Mouse (Mus musculus) adrenal gland, postnatal 14 days (tissue): ENCODE data around the gene Nup54. TPM values are rescaled to one million over a fixed set of nuclear protein-coding genes. Genes with fewer than 3 reads are reported as not detected.
A peak's percentile ranks its signal among the peaks of the same experiment; 100 is the strongest.

Experiments
- DNase-seq: peaks from one replicate; pipeline ENCODE4 v3.0.0; 2021; ENCODE audit warnings: mixed read lengths
- long read RNA-seq, 2 experiments: library from polyadenylated mRNA; stranded (forward); transcript quantifications; one replicate each; pipeline ENCODE4 v2.0.0; 2021
- total RNA-seq: library from RNA; stranded (reverse); gene quantifications from 2 replicates; pipeline ENCODE4 v1.2.3, GENCODE M21; 2021

Nup54 gene
- total RNA-seq = 37.2 and 42.1 TPM in 2 replicates
- long read RNA-seq, experiment 1, transcript Nup54-201 (12 exons, 2,352 nt) = major isoform, 28 of 39 reads
- long read RNA-seq, experiment 1, partial matches to known transcripts = 2 of 39 reads
- long read RNA-seq, experiment 1, other reads (novel, unspliced or antisense) = 9 of 39 reads
- long read RNA-seq, experiment 2, transcript Nup54-201 (12 exons, 2,352 nt) = major isoform, 17 of 22 reads
- long read RNA-seq, experiment 2, partial matches to known transcripts = 1 of 22 reads
- long read RNA-seq, experiment 2, other reads (novel, unspliced or antisense) = 4 of 22 reads

DNA sequence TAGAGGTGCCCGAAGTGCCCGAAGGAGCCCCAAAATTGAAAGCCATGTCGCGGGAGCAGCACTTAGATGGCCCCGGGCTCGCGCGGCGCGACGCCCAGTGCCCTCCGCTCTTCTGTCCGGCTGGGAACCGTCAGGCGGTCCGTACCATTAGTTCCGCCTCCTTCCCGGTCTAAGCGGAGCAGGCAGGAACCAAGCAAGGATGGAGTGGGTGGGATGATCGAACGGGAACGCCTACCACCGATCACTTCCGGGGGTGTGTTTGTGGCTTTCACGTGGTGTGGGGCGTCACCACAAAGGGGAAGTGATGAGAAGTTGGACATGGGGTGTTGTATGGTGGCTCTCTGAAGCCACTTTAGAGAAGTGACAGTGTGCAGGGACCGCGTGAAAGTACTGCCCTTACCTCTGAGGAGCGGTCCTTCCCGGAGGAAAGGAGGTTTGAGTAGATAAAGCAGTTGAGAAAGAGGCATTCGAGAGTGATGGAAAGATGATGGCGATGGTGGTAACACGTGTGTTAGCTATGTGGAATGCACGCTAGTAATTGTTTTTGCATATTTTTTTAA is at the start of gene Nup54:
Gene Nup54 (minus strand): TSS at position 195 of the 560 bp plus-strand sequence.
- peak; percentile 97 for DNase-seq

DNA sequence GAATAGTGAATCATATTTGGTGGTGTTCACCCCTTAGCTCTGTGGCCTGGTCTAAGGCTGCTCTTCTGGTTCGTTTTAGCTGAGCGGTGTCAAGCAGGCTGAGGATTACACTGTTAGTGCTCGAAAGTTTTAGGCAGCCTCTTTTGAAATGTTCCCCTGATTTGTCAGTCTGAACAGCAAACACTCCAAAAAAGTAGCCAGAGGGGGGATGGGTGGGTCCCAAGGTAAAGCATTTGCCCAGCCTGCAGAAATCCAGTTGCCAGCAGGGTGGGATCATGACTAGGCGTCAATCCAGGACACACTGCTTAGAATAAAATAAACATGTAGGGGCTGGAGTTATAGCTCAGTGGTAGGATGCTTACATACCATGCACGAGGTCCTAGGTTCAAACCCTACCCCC is 37.8 kb upstream of the Nup54 start:
- no peak for DNase-seq

DNA sequence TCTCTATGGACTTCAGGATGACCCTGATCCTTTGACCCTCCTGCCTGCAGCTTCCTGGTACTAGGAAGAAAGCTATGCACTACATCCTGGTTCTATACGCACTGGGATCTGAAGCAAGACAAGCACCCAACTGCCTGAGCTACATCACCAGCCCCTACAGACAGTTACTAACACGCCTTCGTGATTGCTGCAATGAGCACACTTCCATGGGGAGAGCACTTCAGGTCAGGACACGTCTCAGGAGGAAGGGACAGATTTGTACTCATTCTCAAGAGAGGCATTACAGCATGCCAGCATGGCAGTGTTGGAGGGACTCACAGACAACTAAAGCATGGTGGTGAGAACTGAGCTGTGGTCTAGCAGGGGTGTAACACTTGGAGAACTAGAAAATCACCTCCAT is 36.5 kb upstream of the Nup54 start:
- peak; percentile 25 for DNase-seq

DNA sequence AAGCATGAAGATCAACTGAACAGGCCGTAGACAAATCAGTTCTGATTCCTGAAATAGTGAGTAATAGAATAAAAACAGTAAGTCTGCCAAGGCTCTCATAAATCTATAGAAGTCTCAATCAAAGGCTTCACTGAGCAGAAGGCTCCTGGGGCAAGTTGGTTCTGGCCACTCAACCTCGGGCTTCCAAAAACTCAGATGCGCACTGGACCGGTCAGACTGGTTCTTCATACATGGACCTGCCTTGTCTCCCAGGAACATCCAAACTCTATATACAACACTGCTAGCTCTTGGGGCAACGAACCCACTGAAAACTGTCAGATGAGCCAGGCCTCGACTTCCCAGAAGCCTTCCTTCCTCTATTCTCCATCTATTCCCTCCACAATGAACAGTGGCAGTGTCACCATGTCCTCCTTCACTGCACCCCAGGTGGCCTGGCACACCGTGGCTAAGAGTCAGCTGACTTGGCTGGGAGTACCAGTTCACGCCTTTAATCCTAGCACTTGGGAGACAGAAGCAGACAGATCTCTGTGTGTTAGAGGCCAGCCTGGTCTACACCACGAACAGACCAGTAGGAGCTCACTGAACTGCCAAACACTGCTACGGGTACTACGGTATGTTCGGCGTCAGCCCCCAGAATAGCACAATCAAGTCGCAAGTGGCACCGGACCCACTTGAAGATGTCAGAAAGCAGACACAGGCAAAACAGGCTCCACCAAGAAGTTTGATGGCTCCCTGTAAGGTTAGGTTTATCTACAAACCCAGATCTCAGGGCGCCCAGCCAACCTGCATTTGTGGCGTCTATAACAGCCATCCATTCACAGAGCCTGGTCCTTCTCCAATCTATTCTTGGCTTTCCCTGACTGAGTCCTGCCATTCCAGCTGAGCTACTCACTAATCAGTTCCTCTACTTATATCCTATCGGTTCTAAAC is 34.4 kb upstream of the Nup54 start:
- no peak for DNase-seq

DNA sequence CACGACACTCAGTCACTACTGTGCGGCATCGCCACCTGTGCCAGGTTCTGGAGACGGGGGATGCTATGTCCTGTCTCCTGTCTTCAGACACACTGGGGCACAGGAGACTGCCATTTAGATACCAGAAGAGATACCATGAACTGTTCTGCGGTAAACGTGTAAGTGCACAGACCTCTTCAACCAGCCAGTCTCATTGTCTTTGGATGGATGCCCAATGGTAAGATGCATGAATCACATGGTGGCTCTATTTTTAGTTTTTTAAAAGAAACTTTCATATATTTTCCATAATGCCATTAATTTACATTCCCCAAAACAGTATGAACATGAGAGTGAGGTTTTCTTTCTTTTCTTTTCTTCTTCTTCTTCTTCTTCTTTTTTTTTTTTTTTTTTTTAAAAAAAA is 33.2 kb upstream of the Nup54 start:
- no peak for DNase-seq

DNA sequence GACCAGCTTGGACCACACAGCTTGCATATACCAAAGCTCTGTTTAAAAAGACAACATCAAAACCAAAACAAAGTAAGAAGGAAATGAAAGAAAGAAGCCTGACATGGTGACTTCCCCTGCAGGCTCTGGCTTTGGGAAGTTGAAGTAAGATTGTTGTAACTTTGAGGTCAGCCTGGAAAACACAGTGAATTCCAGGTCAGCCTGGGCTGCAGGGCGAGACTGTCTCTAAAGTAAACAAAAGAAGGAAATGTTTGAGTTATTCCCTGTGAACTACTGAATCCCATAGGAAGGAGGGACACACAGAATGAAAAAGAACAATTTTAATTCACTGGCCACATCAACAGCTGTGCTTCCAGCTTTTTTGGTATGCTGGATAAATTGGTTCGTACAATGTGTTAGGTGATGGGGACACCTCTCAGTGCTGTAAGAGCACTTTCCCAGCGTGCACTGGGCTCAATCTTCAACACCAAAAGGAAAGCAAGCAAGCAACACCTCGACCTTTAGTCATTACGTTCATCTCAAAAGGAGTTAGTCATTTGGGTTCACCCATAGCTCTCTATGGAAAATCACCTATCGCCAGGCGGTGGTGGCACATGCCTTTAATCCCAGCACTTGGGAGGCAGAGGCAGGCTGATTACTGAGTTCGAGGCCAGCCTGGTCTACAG is 32.2 kb upstream of the Nup54 start:
- DNase-seq = no peak

DNA sequence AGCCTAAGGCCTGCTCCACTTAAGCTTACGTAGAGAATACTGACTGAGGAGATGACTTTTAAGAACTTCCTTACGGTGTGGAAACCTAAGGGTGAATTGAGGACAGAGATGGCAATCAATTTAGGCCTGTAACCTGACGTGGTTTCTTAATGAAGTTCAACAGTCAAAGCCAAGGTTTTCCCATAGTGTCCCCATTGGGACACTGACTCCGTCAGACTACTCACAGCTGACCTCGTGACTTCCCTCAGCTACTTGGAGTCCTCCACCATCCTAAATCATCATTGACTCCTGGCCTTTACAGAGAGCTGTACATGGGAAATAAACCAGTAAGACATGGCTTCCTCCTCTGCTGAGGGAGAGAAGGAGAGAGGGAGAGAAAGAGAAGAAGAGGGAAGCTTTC is 30.5 kb upstream of the Nup54 start:
- DNase-seq = peak; percentile 21

DNA sequence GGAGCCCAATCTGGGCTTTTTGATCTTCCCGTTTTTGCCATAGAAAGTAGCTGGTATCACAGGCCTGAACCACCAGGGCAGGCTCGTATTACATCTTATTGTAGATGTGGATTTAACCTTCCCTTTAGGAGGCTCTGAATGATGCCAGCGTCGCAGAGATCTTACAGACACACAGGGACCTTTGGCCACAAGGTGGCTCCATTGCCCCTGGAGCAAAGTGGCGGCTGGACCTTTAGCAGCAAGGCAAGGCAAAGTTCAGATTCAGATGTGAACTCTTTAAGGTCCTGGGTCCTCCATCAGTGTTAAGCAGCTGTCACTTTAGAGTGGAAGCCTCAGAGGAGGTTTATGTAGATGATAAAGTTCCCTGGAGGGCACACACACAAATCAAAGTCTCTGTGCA is 26.3 kb upstream of the Nup54 start:
- peak; percentile 81 for DNase-seq

DNA sequence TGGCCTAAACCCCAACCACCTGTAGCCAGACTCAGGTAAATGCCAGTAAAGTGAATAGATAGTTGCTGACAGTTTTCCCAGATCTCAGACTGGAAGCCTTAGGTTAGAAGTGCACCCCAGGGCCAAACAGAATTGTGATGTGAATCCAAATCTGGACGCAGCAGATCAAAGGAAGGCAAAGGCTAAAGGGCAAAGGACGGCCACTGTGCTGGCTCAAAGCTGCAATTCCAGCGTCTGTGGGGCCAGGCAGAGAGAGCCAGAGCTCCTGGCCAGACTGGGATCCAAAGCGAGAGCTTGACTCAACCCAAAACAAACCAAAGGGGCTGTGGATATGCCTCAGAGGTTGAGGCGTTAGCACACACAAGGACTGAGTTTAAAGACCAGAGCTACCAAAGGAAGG is 23.7 kb upstream of the Nup54 start:
- DNase-seq = peak; percentile 21

DNA sequence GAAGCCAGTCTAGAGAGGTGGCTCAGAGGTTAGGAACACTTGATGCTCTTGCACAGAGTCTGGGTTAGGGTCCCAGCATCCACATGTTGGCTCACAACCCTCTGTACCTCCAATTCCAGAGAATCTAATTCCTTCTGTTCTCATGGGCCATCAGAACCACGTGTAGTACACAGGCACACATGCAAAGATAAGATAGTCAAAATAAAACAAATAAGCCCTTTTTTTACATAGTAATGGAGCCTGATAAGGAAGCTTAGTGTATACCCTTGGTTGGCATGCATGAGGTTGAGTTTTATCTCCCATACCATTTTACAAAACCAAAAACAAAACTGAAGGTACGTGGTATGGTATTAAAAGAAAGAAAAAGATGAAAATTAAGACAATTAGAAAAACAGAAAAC is 22.4 kb upstream of the Nup54 start:
- DNase-seq = no peak

DNA sequence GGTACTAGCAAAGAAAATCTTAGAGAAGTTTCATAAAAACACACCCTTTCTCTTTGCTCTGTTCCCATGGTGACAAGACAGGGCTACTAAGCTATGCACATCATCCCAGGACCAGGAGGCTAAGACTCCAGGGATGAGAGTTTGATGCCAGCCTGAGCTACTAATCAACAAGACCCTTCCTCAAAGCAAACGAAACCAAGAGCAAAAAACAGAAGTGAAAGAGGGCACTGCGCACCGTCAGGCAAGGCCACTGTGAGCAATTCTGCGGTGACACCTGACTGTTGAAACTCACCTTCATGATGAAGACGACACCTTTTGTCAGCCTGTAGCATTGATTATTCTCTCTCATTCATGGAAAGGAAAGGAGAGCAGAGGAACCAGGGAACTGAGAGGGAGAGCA is 17.9 kb upstream of the Nup54 start:
- DNase-seq = no peak

DNA sequence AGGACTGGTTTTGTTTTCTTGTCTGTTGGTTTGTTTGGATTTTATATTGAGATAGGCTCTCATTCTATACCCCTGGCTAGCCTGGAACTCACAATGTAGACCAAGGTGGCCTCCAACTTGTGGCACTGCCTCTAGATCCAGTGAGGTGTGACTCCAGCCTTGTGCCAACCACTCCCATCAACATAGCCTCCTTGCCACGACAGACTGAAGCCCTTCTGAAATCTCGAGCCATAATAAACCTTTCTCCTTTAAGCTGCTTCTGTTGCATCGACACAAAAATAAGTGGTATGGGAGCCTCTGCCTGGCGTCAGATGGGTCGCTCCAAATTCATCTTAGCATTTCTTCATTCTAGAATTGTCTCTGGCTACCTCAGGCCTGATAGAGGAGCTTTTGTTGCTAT is 11.7 kb upstream of the Nup54 start:
- DNase-seq = no peak

DNA sequence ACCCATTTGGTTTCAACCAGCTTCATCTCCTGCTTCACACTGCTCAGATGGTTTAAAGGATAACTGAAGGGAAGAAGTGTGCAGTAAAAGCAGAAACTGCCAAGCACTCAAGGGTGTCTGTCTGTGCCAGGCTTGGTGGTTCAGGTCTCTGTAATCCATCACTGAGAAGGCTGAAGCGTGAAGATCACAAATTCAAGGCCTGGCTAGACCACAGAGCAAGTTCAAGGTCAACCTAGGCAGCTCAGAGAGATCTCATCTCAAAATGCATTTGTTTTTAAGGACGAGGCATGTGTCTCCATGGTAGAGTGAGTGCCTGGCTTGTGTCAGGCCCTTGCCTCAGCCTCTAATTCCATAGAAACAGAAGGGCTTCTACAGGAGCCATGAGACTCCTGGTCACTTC is 10.0 kb upstream of the Nup54 start:
- peak; percentile 21 for DNase-seq

DNA sequence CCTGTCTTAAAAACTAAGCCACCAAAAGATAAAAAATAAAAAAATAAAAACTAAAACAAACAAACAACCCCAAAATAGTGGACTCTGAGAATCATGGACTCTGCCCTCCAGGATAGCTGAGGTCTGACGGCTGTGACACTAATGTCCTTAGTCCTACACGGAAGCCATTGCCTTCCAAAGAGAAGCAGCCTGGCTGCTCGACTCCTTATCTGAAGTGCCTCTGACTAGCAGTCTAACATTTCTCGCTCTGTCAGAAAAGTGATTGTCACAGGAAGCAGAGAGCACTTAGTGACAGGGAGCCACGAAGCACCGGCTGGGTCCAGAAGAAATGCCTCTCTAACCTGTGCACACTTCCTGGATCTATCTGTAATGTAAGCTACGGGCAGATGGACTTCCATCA is 7.9 kb upstream of the Nup54 start:
- no peak for DNase-seq

DNA sequence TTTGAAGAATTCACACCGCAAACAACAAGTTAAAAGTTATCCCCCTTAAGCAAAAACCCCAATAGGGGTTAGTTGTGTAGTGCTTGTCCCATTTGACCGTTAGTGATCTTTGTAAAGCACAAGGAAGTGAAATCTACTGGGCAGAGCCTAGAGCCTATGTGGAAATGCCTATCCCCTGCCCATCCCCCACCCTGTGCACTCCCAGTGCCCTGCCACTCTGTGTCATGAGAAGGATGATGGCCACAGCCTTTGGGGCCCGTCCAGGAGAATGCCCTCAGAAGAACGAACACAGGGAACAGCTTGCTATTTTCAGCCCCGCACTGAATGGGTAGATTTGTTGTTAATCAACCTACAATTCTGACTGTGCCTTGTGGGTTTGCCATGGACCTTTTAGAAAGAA is 6.5 kb upstream of the Nup54 start:
- peak; percentile 83 for DNase-seq

DNA sequence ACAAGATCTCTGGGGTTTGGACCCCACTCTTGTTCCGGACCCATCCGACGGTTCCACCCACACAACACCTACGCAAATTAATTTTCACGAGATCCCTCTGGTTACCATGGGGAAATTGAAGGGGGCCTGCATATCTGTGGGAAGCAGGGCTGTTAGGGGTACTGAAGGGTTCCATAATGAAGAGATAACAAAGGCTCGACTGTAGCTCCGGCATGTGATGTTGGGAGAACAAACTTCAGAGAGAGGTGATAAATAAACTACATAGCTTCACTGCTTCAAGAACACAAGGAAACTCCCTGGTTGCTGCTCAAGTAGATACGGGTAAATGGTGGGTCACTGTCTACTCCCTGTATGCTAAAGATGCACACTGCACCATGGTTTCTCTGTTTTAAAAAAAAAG is 3.5 kb upstream of the Nup54 start:
- DNase-seq = no peak

DNA sequence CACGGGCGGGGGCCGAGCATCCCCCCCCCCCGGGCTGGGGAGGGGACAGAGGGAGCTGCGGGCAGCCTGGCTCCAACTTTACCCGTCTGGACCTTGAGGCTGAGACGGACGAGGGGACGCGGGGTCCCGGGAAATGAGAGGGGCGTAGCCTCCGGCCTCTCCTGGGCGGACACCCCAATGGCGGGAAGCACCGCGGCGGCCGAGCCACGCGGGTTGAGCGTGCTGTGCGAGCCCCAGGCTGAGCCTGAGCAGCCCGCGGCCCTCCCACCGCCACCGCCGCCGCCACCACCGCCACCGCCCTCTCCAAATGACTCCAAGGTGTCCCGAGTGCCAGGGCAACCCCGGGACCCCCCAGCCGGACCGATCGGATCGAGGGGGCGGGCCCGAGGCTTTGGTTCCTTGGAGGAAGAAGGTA is 441 bp downstream of the Nup54 start:
- no peak for DNase-seq

DNA sequence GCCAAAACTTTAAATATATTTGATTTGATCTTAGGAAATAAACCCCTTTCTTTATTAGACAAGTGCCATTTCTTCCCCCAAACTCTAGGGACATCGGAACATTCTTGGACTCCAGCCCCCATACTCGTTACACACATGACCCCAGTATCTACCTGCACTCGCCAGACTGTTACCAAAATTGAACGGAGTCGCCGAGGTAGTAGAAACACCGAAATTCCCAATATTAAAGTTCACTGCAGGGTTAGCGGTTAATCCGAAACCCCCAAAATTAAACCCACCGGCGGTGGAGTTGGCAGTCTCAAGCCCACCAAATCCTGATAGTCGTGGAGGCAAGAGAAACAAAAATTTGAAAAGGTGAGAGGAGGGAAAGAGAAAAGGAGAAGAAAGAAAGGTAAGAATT is 949 bp downstream of the Nup54 start:
- DNase-seq = no peak

DNA sequence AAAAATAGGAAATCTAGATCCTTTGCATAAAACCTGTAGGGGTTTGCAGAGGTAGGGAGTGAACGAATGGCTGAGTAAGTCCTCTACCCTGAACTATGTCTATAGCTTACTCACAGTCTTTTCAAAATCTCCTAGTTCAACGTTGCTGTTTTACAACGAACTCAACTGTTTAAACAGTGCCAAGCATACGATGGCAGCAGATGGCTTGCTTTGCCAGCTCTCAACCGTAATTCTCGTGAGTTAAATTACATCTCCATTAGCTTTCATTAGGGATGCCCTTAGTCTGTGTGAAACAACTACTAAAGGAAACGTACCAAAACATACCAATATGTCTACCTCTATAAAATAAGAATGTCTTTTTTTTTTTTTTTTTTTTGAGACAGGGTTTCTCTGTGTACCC is 3.4 kb downstream of the Nup54 start:
- DNase-seq = no peak

DNA sequence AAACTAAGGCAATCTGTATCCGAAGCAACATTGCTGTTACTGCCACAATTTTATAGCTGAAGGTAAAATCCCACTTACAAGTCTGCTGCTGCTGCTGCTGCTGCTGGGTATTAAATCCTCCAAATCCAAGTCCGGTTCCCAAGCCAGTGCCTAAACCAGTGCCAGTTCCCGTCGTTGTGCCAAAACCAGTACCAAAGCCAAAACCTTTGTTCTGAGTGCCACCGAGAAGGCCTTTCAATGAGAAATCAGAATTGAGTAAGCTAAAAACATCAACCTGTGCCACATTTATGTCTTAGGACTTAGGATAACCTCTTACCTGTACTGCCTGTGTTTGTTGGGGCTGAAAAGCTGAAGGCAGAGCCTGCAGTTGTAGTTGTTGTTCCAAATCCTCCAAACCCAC is 4.3 kb downstream of the Nup54 start:
- peak; percentile 50 for DNase-seq

DNA sequence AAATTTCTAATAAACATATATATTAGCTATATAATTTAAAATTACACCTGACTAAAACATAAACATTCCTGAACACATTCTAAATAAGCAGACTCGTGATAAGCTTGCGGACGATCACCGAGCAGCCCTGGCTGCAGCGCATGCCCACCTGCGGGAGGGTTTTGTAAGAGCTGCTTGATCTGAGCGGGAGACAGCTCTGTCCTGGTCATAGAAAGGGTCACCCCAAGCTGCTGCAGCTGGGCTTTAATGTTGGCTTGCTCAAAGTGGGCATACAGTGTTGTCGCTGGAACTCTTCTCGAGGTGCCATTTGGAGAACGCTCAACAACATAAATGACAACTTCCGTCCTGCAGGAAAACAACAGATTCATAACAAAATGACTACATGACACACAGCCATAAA is 10.9 kb downstream of the Nup54 start:
- DNase-seq = no peak

DNA sequence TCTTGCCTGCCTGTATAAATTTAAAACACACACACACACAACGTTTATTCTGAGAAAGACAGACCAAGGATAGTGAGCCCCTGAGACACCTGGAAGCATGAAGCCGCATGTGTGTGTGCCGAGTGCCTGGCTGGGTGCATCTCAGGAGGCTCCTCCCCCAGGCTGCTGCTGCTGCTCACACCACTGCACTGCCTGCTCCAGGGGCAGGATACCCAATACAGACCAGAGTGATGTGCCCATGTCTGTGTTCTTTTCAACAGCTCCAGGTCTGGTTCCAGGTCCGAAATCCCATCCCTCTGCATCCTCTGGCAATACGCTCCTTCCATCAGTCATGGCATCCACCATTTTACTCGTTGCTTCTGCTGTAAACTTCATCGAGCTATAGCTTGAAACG is 21.0 kb downstream of the Nup54 start:
- no peak for DNase-seq
